Comparison of ENCODE assay signal across 3 mouse cellular contexts in the genomic region with DNA sequence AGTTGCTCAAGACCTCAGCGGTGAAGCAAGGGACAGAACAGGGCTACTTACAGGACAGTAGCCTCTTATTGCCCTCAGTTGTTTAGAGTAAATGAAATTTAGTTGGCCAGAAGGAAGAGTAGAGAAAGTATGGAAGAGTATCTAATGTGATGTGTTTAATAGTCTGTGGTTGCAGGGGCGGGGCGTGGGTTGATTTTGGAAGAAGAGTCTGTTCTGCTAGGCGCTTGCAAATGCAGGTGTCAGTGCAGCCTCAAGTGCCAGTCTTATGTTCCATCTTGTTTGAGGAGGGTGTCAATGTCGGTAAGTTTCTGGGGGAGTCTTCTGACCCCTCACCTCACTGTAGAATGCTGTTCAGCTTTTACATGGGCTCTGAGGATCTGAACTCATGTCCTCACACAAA. TPM values are rescaled to one million over a fixed set of nuclear protein-coding genes. Genes with fewer than 3 reads are reported as not detected.
"Had no signal": no experiment of that assay in that cellular context is flagged by ENCODE, and none has a peak within 500 bp of the region (broad histone marks: within the 10 kb centered on the region; RNA-seq: fewer than 3 reads in every experiment).

No protein-coding gene starts in this region.

RNA-seq across cellular contexts. Expression of gene Sytl3, which starts 6.5 kb away (rescaled TPM):
- polyA plus RNA-seq: midbrain, embryonic 12.5 days; myocyte; neural tube, embryonic 11.5 days had no signal
